ENCODE assay signal across 8 mouse cellular contexts in the genomic region with DNA sequence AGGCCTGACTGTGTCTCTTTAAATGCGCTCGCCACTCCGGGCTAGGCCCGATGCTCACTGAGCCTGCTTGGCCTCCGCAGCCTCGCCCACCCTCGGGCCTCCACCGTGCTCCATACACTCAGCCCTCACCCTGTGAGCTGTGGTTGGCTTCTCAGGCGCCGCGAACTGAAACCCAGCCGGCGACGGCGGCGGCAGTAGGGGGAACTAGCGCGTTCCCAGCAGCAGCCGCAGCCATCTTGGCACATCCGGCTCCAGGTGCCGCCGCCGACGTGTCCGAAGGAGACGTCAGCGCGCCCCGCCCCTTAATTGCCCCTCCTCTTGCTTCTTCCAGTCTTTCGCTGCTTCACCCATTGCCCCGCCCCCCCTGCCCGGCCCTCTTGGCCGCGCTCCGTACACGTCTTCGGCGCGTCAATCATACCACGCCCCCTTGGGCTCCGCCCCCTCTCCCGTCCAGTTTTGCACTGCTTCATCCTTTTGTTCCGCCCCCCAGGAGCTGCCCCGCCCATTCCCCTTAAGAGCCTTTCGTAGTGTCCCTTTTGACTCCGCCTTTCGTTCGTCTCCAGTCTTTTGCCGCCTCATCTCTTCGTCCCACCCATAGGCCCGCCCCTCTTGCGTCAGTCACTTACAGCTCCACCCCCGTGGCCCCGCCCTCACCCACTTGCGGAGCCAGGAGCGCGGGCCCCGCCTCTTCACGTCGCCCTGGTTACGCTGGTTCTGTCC. TPM values are rescaled to one million over a fixed set of nuclear protein-coding genes. Genes with fewer than 3 reads are reported as not detected.
DNase-seq lines count a peak whose midpoint lies in the region; ATAC-seq lines count a peak whose summit lies in the region.

A gene (minus strand): TSS at position 271 of the 720 bp plus-strand sequence.

- under 1% methylated on average over 60 of the region's 61 CpGs for WGBS in hindbrain, embryonic 11.5 days

- H3K27me3 ChIP-seq in hindbrain, embryonic 11.5 days (ENCODE audit: control insufficient read depth, insufficient read depth, low read length): no peaks in the 10 kb centered on the region

- peaks cover 6% of the 10 kb centered on the region for H3K4me1 ChIP-seq in hindbrain, embryonic 11.5 days (replicated peaks; ENCODE audit: control insufficient read depth, insufficient read depth, low read length)

- H3K9me3 ChIP-seq in hindbrain, embryonic 11.5 days (ENCODE audit: control insufficient read depth, low read length): no peaks in the 10 kb centered on the region

- peak within 1 kb of the TSS; percentile 88 for H3K9ac ChIP-seq in hindbrain, embryonic 11.5 days (ENCODE audit: low read depth, low read length)

- H3K4me3 ChIP-seq in hindbrain, embryonic 11.5 days (ENCODE audit: low read depth, low read length): peak within 1 kb of the TSS; percentile 90

- peak; percentile 100 for DNase-seq in Muller cell, postnatal 12 days (ENCODE audit: inconsistent ontology term)
- peak; percentile 100 for DNase-seq in cerebellum, adult 9-11 months
- peak; percentile 99 for DNase-seq in frontal cortex, adult 2 months (ENCODE audit: extremely low spot score in 1 of 2, low spot score in 1 of 2)
- peak; percentile 100 for DNase-seq in hindbrain, embryonic 11.5 days (ENCODE audit: low spot score)
- DNase-seq in layer of hippocampus, postnatal 10 days (ENCODE audit: low spot score in 2 of 2): peak; percentile 99
- peak; percentile 100 for DNase-seq in lung, postnatal 10 days
- DNase-seq in ovary, postnatal 36 days (ENCODE audit: low spot score): peak; percentile 100
- DNase-seq in thymus, postnatal 25 days: peak; percentile 100

- peak; percentile 96 for ATAC-seq in hindbrain, embryonic 11.5 days (ENCODE audit: low FRiP score)

- H3K27ac ChIP-seq in hindbrain, embryonic 11.5 days (ENCODE audit: low read depth, low read length): peak within 1 kb of the TSS; percentile 79

- peak within 1 kb of the TSS; percentile 93 for H3K4me2 ChIP-seq in hindbrain, embryonic 11.5 days (replicated peaks; ENCODE audit: low read depth, low read length)

- peaks cover 7% of the 10 kb centered on the region; the same call in 1 of the 2 replicates for H3K36me3 ChIP-seq in hindbrain, embryonic 11.5 days (ENCODE audit: control insufficient read depth, insufficient read depth, low read length)

RNA-seq across cellular contexts. Expression of the gene that starts here (rescaled TPM):
- 30.8 and 36.1 TPM in 2 replicates for polyA plus RNA-seq in frontal cortex, adult 2 months (2012; rRNA removed)
- 29.6 and 31.2 TPM in 2 replicates for polyA plus RNA-seq in hindbrain, embryonic 11.5 days (2014; fragmentation: Nextera tagmentation; extraction: Ambion mirVana)
- 10 to 100 TPM; 43.9 to 46.1 TPM for total RNA-seq in layer of hippocampus, postnatal 10 days (2021)

Comparison
In these comparisons a context has a peak if more than half of its experiments do, and no peak if none do; other contexts are left out.
1. Peak in every context shown above with its lines: DNase-seq, ATAC-seq, H3K4me3 ChIP-seq and H3K27ac ChIP-seq.